Mouse (Mus musculus) kidney, embryonic 15.5 days (tissue): ENCODE results near the gene Zscan26. TPM values are rescaled to one million over a fixed set of nuclear protein-coding genes. Genes with fewer than 3 reads are reported as not detected.
"Not testable (repeated sequence)": the region's sequence is repeated elsewhere in the genome, so short reads cannot be mapped to it uniquely, and the experiment has no call there.

Experiments
- ATAC-seq: fragments of 200-750 bp; cut with Nextera tagmentation; replicated peaks from 2 replicates; pipeline ENCODE4 v1.8.0; 2017; ENCODE audit warnings: moderate TSS enrichment; ENCODE audit not compliant: low FRiP score
- H3K27ac ChIP-seq: fragments of 300-500 bp; sonication (generic); 2 replicates; pipeline ENCODE4 v1.5.1; 2015; ENCODE audit warnings: mild to moderate bottlenecking, inconsistent platforms
- H3K27me3 ChIP-seq: fragments of 300-500 bp; sonication (generic); 2 replicates; pipeline ENCODE4 v1.6.1; 2015; ENCODE audit warnings: inconsistent platforms
- H3K36me3 ChIP-seq: fragments of 300-500 bp; sonication (generic); 2 replicates; pipeline ENCODE4 v1.6.1; 2015; ENCODE audit warnings: inconsistent platforms
- H3K4me1 ChIP-seq: fragments of 300-500 bp; sonication (generic); 2 replicates; pipeline ENCODE4 v1.6.1; 2015; ENCODE audit warnings: inconsistent platforms
- H3K4me2 ChIP-seq: fragments of 300-500 bp; sonication (generic); 2 replicates; pipeline ENCODE4 v1.6.1; 2015; ENCODE audit warnings: moderate library complexity, mild to moderate bottlenecking, inconsistent platforms
- H3K4me3 ChIP-seq: fragments of 300-500 bp; sonication (generic); replicated peaks from 2 replicates; pipeline ENCODE4 v1.5.1; 2015; ENCODE audit warnings: mild to moderate bottlenecking, inconsistent platforms
- H3K9ac ChIP-seq: fragments of 300-500 bp; sonication (generic); 2 replicates; pipeline ENCODE4 v1.6.1; 2015; ENCODE audit warnings: mild to moderate bottlenecking, inconsistent platforms
- H3K9me3 ChIP-seq: fragments of 300-500 bp; sonication (generic); replicated peaks from 2 replicates; pipeline ENCODE4 v1.6.1; 2016; ENCODE audit warnings: inconsistent platforms
- WGBS: fragments of 180-500 bp; shearing (Covaris S2); methylation state at CpG from one replicate; pipeline ENCODE4 v1.1.7; 2015; ENCODE audit warnings: mixed read lengths; 5-methylcytosine and 5-hydroxymethylcytosine counted together
- microRNA counts: library from miRNA; unstranded; fragments of <30 nt; microRNA quantifications from one replicate; lab custom pipeline; 2016
- microRNA-seq: library from miRNA; unstranded; fragments of <30 nt; microRNA quantifications from one replicate; pipeline ENCODE4, GENCODE M21; 2016
- polyA plus RNA-seq: library from polyadenylated mRNA; unstranded; fragments of >200 nt; fragmentation: Nextera tagmentation; extraction: Ambion mirVana; gene quantifications from 2 replicates; pipeline ENCODE4 v1.2.1, GENCODE M21; 2015

The Zscan26 gene
- polyA plus RNA-seq, 1 experiment from 2014 or later, result 37.0 TPM

- Histone ChIP-seq H3K9ac (0 out of 2 replicates have a peak overlapping the region, but pooled peaks have one; percentile 86), H3K4me2 (peak overlapping the region; percentile 76), H3K9me3 (no peaks in the 10 kb centered on the region), H3K4me1 (peaks cover 10% of the 10 kb centered on the region), H3K4me3 (peak overlapping the region; percentile 87), H3K36me3 (peaks cover 32% of the 10 kb centered on the region), H3K27me3 (no peaks in the 10 kb centered on the region; the same call in 1 of the 2 replicates), H3K27ac (no peak overlapping the region)
- 86% methylated on average over 3 of the region's 3 CpGs for WGBS
- no peak for ATAC-seq
These were observed 52.4 kb downstream of the Zscan26 start for GRCm38 (mm10) chr13:21401166-21401565.

- WGBS, result 88% methylated on average over 2 of the region's 2 CpGs
- Histone ChIP-seq H3K27ac (no peak overlapping the region), H3K4me2 (no peak overlapping the region), H3K9me3 (no peaks in the 10 kb centered on the region), H3K4me1 (peaks cover 10% of the 10 kb centered on the region), H3K4me3 (no peak overlapping the region), H3K27me3 (no peaks in the 10 kb centered on the region), H3K36me3 (peaks cover 66% of the 10 kb centered on the region), H3K9ac (no peak overlapping the region)
- no peak for ATAC-seq
These were observed 56.0 kb downstream of the Zscan26 start for GRCm38 (mm10) chr13:21397486-21397885.

DNA sequence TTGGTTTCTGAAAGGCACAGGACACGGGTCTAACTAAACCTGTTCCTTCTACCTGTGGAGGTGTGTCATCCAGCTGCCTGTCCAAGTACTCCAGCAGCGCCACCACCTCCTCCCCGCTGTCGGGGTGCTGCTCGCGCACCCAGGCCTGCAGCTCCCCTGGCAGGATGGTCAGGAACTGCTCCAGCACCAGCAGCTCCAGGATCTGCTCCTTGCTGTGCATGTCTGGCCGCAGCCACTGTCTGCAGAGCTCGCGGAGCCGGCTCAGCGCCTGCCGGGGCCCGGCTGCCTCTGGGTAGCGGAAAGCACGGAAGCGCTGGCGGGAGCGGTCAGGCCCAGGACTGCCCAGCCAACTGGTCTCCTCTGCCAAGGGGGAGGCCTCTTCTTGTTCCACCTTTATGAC lies 57.5 kb downstream of the Zscan26 start:
- not testable (repeated sequence) for H3K9ac ChIP-seq, H3K27ac ChIP-seq, H3K9me3 ChIP-seq, H3K4me2 ChIP-seq, H3K27me3 ChIP-seq, H3K4me3 ChIP-seq, H3K4me1 ChIP-seq
- peaks cover 80% of the 10 kb centered on the region for H3K36me3 ChIP-seq
- peak; percentile 78 for ATAC-seq
- 97% methylated on average over 18 of the region's 18 CpGs for WGBS

DNA sequence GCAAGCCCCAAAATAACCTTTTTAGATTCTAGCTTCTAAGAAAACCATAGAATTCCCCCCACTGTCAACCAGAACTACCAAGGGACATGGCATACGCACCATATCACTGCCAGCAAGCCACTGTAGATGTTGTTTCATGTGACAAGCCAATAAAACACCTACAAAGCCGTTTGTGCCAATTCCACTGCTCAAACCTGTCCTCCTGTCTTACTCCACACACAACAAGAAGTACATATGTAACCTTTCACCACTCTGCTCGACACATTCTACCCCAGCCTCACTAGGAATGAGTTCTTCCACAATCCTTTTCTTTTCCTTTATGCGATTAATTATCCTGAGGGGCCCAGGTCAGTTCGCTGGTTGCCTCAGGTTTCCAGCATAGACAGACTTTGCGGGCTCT lies 57.9 kb downstream of the Zscan26 start:
- H3K4me3 ChIP-seq, result no peak overlapping the region
- H3K9ac ChIP-seq, result no peak overlapping the region
- ATAC-seq, result no peak; the same call in 1 of the 2 replicates
- 74% methylated on average over 6 of the region's 6 CpGs for WGBS
- no peaks in the 10 kb centered on the region for H3K9me3 ChIP-seq
- H3K27me3 ChIP-seq, result no peaks in the 10 kb centered on the region
- no peaks in the 10 kb centered on the region for H3K4me1 ChIP-seq
- peaks cover 84% of the 10 kb centered on the region for H3K36me3 ChIP-seq
- H3K27ac ChIP-seq, result no peak overlapping the region
- no peak overlapping the region for H3K4me2 ChIP-seq

- H3K36me3 ChIP-seq, result peaks cover 87% of the 10 kb centered on the region
- no peaks in the 10 kb centered on the region for H3K4me1 ChIP-seq
- 79% methylated on average over 1 of the region's 1 CpGs for WGBS
- no peak overlapping the region for H3K4me2 ChIP-seq
- H3K9ac ChIP-seq, result no peak overlapping the region
- no peaks in the 10 kb centered on the region for H3K27me3 ChIP-seq
- no peak for ATAC-seq
- H3K27ac ChIP-seq, result no peak overlapping the region
- H3K4me3 ChIP-seq, result no peak overlapping the region
- no peaks in the 10 kb centered on the region for H3K9me3 ChIP-seq
These were observed 58.3 kb downstream of the Zscan26 start for GRCm38 (mm10) chr13:21395211-21395610.

MicroRNA genes within 50 kb of the gene (microRNA counts, 519-probe panel; counts per million panel counts)
- microRNA mmu-miR-1896 (lab: Ali Mortazavi, UCI), result 2,600 counts per million, percentile 55 among the panel's probes with 10 or more counts

Small RNA genes within 50 kb of the gene (microRNA-seq; reads per million reads assigned to microRNA genes)
- gene Mir1896, result not detected
- gene Mir6942, result not detected

Other genes with a start within 250 kb of the Zscan26 start
- not detected in 2 replicates for gene Gpx5, start 161.0 kb downstream of the Zscan26 start, polyA plus RNA-seq
- 5.2 and 6.1 TPM in 2 replicates for gene Gpx6, start 141.6 kb downstream of the Zscan26 start, polyA plus RNA-seq
- gene Olfr1367, start 106.8 kb downstream of the Zscan26 start, polyA plus RNA-seq, result not detected in 2 replicates
- 12.4 and 12.7 TPM in 2 replicates for gene Zscan12, start 90.9 kb downstream of the Zscan26 start, polyA plus RNA-seq
- gene Zkscan3, start 51.0 kb downstream of the Zscan26 start, polyA plus RNA-seq, result 82.5 and 84.2 TPM in 2 replicates
- gene Pgbd1, start 12.7 kb downstream of the Zscan26 start, polyA plus RNA-seq, result 3.6 and 3.9 TPM in 2 replicates
- gene Nkapl, start 14.8 kb upstream of the Zscan26 start, polyA plus RNA-seq, result 2.0 and 2.9 TPM in 2 replicates
- 3.5 and 4.0 TPM in 2 replicates for gene Zkscan4, start 25.2 kb upstream of the Zscan26 start, polyA plus RNA-seq
- gene Gm10065, start 25.7 kb upstream of the Zscan26 start, polyA plus RNA-seq, result not detected in 2 replicates
- 0.10 and 0.42 TPM in 2 replicates for gene AK157302, start 41.5 kb upstream of the Zscan26 start, polyA plus RNA-seq
- 5.1 and 9.2 TPM in 2 replicates for gene Gm11273, start 47.7 kb upstream of the Zscan26 start, polyA plus RNA-seq
- gene Zkscan8, start 77.4 kb upstream of the Zscan26 start, polyA plus RNA-seq, result 6.4 and 6.7 TPM in 2 replicates
- 0.13 and 0.21 TPM in 2 replicates for gene Olfr1366, start 89.1 kb upstream of the Zscan26 start, polyA plus RNA-seq
- gene Olfr1535, start 106.2 kb upstream of the Zscan26 start, polyA plus RNA-seq, result not detected in 2 replicates
- gene Olfr1364, start 128.0 kb upstream of the Zscan26 start, polyA plus RNA-seq, result not detected in 2 replicates
- not detected in 2 replicates for gene Olfr1362, start 160.3 kb upstream of the Zscan26 start, polyA plus RNA-seq
- not detected in 2 replicates for gene Olfr11, start 188.8 kb upstream of the Zscan26 start, polyA plus RNA-seq
- not detected in 2 replicates for gene Olfr1361, start 209.7 kb upstream of the Zscan26 start, polyA plus RNA-seq
- not detected in 2 replicates for gene Olfr1360, start 223.7 kb upstream of the Zscan26 start, polyA plus RNA-seq
- not detected in 2 replicates for gene Olfr1359, start 244.4 kb upstream of the Zscan26 start, polyA plus RNA-seq